Mouse (Mus musculus): Measurements from ENCODE around the gene Gpr25. TPM values are rescaled to one million over a fixed set of nuclear protein-coding genes. Genes with fewer than 3 reads are reported as not detected.

Gpr25 gene
- polyA plus RNA-seq, 1 experiment from 2014 or later: not detected

Other genes starting within 250 kb of the Gpr25 start
- not detected in 2 replicates for gene Ascl5, start 210.1 kb downstream of the Gpr25 start, polyA plus RNA-seq (2016; fragmentation: Nextera tagmentation; extraction: Ambion mirVana)
- 1.3 and 1.6 TPM in 2 replicates for gene Cacna1s, start 208.1 kb downstream of the Gpr25 start, polyA plus RNA-seq (2016; fragmentation: Nextera tagmentation; extraction: Ambion mirVana)
- 4.6 and 5.4 TPM in 2 replicates for gene Kif21b, start 129.5 kb downstream of the Gpr25 start, polyA plus RNA-seq (2016; fragmentation: Nextera tagmentation; extraction: Ambion mirVana)
- 0.11 TPM in 1 of 2 replicates, not detected in the other for gene Mroh3, start 48.0 kb downstream of the Gpr25 start, polyA plus RNA-seq (2016; fragmentation: Nextera tagmentation; extraction: Ambion mirVana)
- gene Inava, start 26.6 kb downstream of the Gpr25 start, polyA plus RNA-seq (2016; fragmentation: Nextera tagmentation; extraction: Ambion mirVana): 2.5 and 7.9 TPM in 2 replicates
- 7.1 and 10.9 TPM in 2 replicates for gene Camsap2, start 85.2 kb upstream of the Gpr25 start, polyA plus RNA-seq (2016; fragmentation: Nextera tagmentation; extraction: Ambion mirVana)
- 14.6 TPM in 2 replicates for gene Ddx59, start 154.4 kb upstream of the Gpr25 start, polyA plus RNA-seq (2016; fragmentation: Nextera tagmentation; extraction: Ambion mirVana)
- 5.2 and 5.4 TPM in 2 replicates for gene Kif14, start 205.5 kb upstream of the Gpr25 start, polyA plus RNA-seq (2016; fragmentation: Nextera tagmentation; extraction: Ambion mirVana)

All from heart, embryonic 10.5 days (tissue).